Mouse (Mus musculus): ENCODE measurements around the gene Pick1. TPM values are rescaled to one million over a fixed set of nuclear protein-coding genes. Genes with fewer than 3 reads are reported as not detected.

Gene Pick1
- polyA plus RNA-seq, 1 experiment: 20.7 TPM

- no peak for TF ChIP-seq GATA1 (IDR thresholded peaks at IDR 0.05; ENCODE audit: low read length)
These were observed 52.4 kb downstream of the Pick1 start for GRCm38 (mm10) chr15:79281389-79281788.

DNA sequence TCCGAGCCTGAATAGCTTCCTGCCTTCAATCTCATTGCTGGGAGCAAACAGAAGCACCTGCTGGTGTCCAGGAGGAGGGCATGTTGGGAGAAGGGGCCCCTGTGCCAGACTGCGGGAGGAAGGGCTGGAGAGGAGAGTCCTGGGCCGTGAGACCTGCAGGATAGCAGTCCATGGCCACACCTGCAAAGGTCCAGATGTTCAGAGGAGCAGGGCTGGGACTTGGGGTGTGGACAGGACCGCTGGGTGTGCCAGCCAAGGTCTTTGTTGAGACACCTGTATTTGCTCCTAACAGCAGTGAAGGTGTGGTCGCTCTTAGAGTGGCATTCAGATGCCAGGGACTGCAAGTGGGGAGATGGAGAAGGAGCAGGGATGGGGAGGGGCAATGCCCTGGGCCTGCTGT, 53.5 kb downstream of the Pick1 start:
- no peak for TF ChIP-seq GATA1 (IDR thresholded peaks at IDR 0.05; ENCODE audit: low read length)

- TF ChIP-seq GATA1 (IDR thresholded peaks at IDR 0.05; ENCODE audit: low read length): no peak
These were observed 54.4 kb downstream of the Pick1 start for GRCm38 (mm10) chr15:79283371-79283770.

- no peak for TF ChIP-seq GATA1 (IDR thresholded peaks at IDR 0.05; ENCODE audit: low read length)
These were observed 56.4 kb downstream of the Pick1 start, which contains the start of gene Baiap2l2 for GRCm38 (mm10) chr15:79285399-79285798. Baiap2l2 (minus strand) TSS chr15:79285537.

DNA sequence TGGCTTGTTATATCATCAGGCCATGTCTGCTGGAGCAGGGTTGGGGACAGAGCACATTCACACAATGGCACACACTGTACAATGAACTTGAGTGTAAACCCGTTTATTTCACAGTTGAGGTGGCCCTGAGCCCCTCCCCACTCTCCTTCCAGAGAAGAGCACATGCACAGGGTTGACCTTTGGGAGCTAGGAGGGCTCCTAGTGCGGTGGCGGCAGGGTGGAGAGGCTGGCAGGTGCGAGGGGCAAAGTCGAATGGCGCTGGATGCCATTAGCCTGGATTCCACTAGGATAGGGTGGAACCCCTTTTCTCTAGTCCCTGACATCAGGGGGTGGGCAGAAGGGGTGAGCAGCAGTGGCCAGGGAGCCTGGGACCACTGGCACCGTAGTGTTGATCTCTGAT, 57.2 kb downstream of the Pick1 start:
- TF ChIP-seq GATA1 (IDR thresholded peaks at IDR 0.05; ENCODE audit: low read length): no peak

DNA sequence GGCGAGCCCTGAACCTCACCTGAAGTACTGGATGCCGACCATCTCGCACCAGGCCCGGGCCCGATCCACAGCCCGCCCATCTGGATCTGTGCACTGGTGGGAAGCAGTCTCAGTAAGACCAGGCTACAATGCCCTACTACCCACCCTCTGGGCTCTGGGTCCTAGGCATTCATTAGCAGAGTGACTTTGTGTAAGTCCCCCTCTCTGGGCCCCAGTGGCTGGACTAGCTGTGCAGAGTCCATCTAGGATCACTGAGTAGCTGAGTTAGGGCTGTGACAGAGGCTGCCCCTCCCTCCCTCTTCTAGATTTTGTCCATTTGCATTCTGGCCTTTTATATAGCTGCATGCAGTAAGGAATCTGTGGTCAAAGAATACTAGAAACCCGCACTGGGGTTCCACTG, 58.1 kb downstream of the Pick1 start:
- TF ChIP-seq GATA1 (IDR thresholded peaks at IDR 0.05; ENCODE audit: low read length): no peak

DNA sequence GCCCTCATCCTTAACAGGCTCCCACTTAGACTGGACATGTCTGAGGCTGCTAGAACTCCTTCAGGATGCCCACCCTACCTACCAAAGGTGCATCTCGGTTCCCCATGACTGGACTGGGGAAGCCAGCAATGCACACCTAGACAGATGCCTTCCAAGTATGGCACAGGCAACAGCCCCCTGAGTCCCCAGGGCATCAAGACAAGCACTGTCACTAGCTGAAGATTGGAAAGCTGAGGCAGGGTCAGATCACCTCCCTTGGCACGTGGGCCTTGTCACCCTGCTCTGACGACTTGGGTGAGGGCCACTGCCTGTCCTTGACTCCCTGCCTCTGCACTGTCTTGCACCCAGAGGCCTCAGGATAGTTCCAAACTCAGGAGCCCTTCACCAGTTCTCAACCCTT, 59.4 kb downstream of the Pick1 start:
- no peak for TF ChIP-seq GATA1 (IDR thresholded peaks at IDR 0.05; ENCODE audit: low read length)

DNA sequence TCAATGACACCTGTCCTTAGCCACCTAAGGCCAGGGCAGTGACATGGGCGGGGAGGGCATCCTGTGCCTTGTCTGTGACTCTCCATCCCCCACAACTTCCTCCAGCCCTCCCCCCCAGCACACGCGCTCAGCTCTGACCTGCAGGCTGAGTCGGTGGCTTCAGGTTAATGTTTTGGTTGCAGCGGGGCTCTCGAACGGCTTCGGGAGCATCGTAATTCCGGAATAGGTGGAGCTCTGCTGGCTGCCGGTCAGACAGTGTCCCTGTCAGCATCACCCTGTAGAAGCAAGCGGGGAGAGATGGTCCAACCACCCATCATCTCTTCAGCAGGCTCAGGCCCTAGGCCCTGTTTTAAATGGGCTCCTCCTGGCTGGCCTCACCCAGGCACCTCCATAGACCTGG, 60.5 kb downstream of the Pick1 start:
- no peak for TF ChIP-seq GATA1 (IDR thresholded peaks at IDR 0.05; ENCODE audit: low read length)

GRCm38 (mm10) chr15:79290340-79290739, 61.4 kb downstream of the Pick1 start:
- TF ChIP-seq GATA1 (IDR thresholded peaks at IDR 0.05; ENCODE audit: low read length): no peak

GRCm38 (mm10) chr15:79292779-79293178, 63.8 kb downstream of the Pick1 start:
- TF ChIP-seq GATA1 (IDR thresholded peaks at IDR 0.05; ENCODE audit: low read length): no peak

GRCm38 (mm10) chr15:79298553-79298952, 69.6 kb downstream of the Pick1 start:
- TF ChIP-seq GATA1 (IDR thresholded peaks at IDR 0.05; ENCODE audit: low read length): no peak

Other genes starting within 250 kb of the Pick1 start
- not detected in 2 replicates for gene H1f0, start 200.7 kb upstream of the Pick1 start, polyA plus RNA-seq (2012)
- not detected in 2 replicates for gene Galr3, start 187.3 kb upstream of the Pick1 start, polyA plus RNA-seq (2012)
- gene Ankrd54, start 166.3 kb upstream of the Pick1 start, polyA plus RNA-seq (2012): 37.5 and 64.4 TPM in 2 replicates
- 14.6 and 36.2 TPM in 2 replicates for gene Eif3l, start 154.0 kb upstream of the Pick1 start, polyA plus RNA-seq (2012)
- 25.5 and 25.7 TPM in 2 replicates for gene Micall1, start 120.3 kb upstream of the Pick1 start, polyA plus RNA-seq (2012)
- gene Polr2f, start 88.2 kb upstream of the Pick1 start, polyA plus RNA-seq (2012): 327 and 357 TPM in 2 replicates
- gene 1700088E04Rik, start 87.9 kb upstream of the Pick1 start, polyA plus RNA-seq (2012): 0.24 TPM in 1 of 2 replicates, not detected in the other
- gene Sox10, start 63.9 kb upstream of the Pick1 start, polyA plus RNA-seq (2012): not detected in 2 replicates
- gene Gm49486, start 218 bp downstream of the Pick1 start, polyA plus RNA-seq (2012): 0.03 and 0.06 TPM in 2 replicates
- gene Slc16a8, start 25.6 kb downstream of the Pick1 start, polyA plus RNA-seq (2012): not detected in 2 replicates
- gene Baiap2l2, start 56.4 kb downstream of the Pick1 start, polyA plus RNA-seq (2012): not detected in 2 replicates
- 25.1 and 27.0 TPM in 2 replicates for gene Pla2g6, start 99.2 kb downstream of the Pick1 start, polyA plus RNA-seq (2012)
- gene Maff, start 117.4 kb downstream of the Pick1 start, polyA plus RNA-seq (2012): 3.6 and 4.1 TPM in 2 replicates
- gene Tmem184b, start 174.4 kb downstream of the Pick1 start, polyA plus RNA-seq (2012): 18.0 and 25.1 TPM in 2 replicates
- gene Csnk1e, start 226.4 kb downstream of the Pick1 start, polyA plus RNA-seq (2012): not detected in 2 replicates

Measured in G1E-ER4 (cell line).